Comparison of ENCODE assay signal across 11 mouse cellular contexts in the genomic region with DNA sequence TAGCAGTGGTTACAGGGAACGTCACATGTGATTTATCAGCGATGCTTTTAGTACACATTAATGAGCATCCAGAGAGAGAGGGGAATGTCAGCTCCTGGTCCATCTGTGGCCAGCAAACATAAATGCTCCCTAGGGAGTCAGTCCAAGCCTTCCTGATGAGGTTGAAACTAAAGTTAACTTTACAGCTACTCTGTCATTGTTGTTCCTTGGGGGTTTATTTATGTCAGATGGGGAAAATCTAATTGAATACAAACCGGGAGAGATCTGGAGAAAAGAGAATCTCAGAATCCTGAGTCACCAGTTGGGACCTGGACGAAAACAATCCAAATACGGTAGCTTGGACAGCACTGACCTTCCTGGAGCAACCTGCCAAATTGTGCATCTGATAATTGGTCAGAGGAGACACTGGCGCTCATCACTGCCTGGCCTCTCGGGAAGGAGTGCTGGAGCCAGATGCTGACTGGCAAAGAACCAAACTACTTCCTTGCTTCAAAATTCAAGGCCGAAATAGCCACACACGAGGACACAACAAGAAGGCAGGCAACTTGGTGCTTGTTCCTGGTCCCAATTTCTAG. TPM values are rescaled to one million over a fixed set of nuclear protein-coding genes. Genes with fewer than 3 reads are reported as not detected.
A peak's percentile ranks its signal among the peaks of the same experiment; 100 is the strongest.
DNase-seq lines count a peak whose midpoint lies in the region; ATAC-seq lines count a peak whose summit lies in the region.
"Had no signal": no experiment of that assay in that cellular context is flagged by ENCODE, and none has a peak within 500 bp of the region (broad histone marks: within the 10 kb centered on the region; RNA-seq: fewer than 3 reads in every experiment).

No protein-coding gene starts in this region.

- no peak overlapping the region for H3K27ac ChIP-seq in heart, embryonic 10.5 days
- H3K27ac ChIP-seq in hindbrain, embryonic 10.5 days: no peak overlapping the region
- H3K27ac ChIP-seq in neural tube, embryonic 15.5 days (replicated peaks): no peak overlapping the region
- H3K27ac ChIP-seq: neural tube, embryonic 13.5 days had no signal

- 0 out of 2 replicates have a peak, but pooled peaks cover 8% of the 10 kb centered on the region for H3K4me1 ChIP-seq in heart, embryonic 10.5 days
- no peaks in the 10 kb centered on the region for H3K4me1 ChIP-seq in hindbrain, embryonic 10.5 days (replicated peaks)
- H3K4me1 ChIP-seq in neural tube, embryonic 15.5 days: no peaks in the 10 kb centered on the region

- no peaks in the 10 kb centered on the region for H3K27me3 ChIP-seq in heart, embryonic 10.5 days (ENCODE audit: insufficient read depth, poor library complexity, severe bottlenecking)
- H3K27me3 ChIP-seq in hindbrain, embryonic 10.5 days (ENCODE audit: insufficient read depth, poor library complexity, severe bottlenecking): no peaks in the 10 kb centered on the region
- no peaks in the 10 kb centered on the region for H3K27me3 ChIP-seq in neural tube, embryonic 15.5 days (replicated peaks)
- H3K27me3 ChIP-seq: neural tube, embryonic 13.5 days had no signal

- no peak overlapping the region for H3K9ac ChIP-seq in neural tube, embryonic 15.5 days (replicated peaks)
- H3K9ac ChIP-seq: neural tube, embryonic 13.5 days had no signal

- H3K36me3 ChIP-seq in heart, embryonic 10.5 days: peaks cover 16% of the 10 kb centered on the region
- H3K36me3 ChIP-seq in hindbrain, embryonic 10.5 days: peaks cover 23% of the 10 kb centered on the region
- peaks cover 29% of the 10 kb centered on the region for H3K36me3 ChIP-seq in neural tube, embryonic 15.5 days

- peak; percentile 56 for DNase-seq in heart, adult 8-10 months (ENCODE audit: low spot score)
- no peak for DNase-seq in heart, embryonic 10.5 days (ENCODE audit: low spot score)
- DNase-seq in adrenal gland, postnatal 14 days: peak; percentile 69
- DNase-seq in gastrocnemius, adult 18-20 months (ENCODE audit: low spot score): peak; percentile 54
- DNase-seq in kidney, postnatal 4 days: peak; percentile 26 to 37
- DNase-seq in hindbrain, embryonic 10.5 days (ENCODE audit: low spot score): no peak
- DNase-seq in left cerebral cortex, postnatal 25 days (ENCODE audit: low spot score in 2 of 2): no peak
- DNase-seq: embryo, embryonic 11 days had no signal

- no peak overlapping the region for H3K4me3 ChIP-seq in heart, embryonic 10.5 days
- H3K4me3 ChIP-seq in hindbrain, embryonic 10.5 days: no peak overlapping the region
- no peak overlapping the region for H3K4me3 ChIP-seq in neural tube, embryonic 15.5 days (replicated peaks)
- H3K4me3 ChIP-seq: neural tube, embryonic 13.5 days had no signal

- 80% methylated on average over 9 of the region's 9 CpGs for WGBS in heart, embryonic 10.5 days
- WGBS in hindbrain, embryonic 10.5 days: 89% methylated on average over 9 of the region's 9 CpGs
- WGBS in neural tube, embryonic 15.5 days: 47% methylated on average over 9 of the region's 9 CpGs

- no peak for ATAC-seq in neural tube, embryonic 15.5 days (ENCODE audit: low FRiP score)
- ATAC-seq: forebrain, embryonic 14.5 days had no signal

- intact Hi-C loops in left cerebral cortex, postnatal 25 days (cut with DNase I): no loop called here

- H3K4me2 ChIP-seq in neural tube, embryonic 15.5 days: no peak overlapping the region
- H3K4me2 ChIP-seq: neural tube, embryonic 13.5 days had no signal

- no peaks in the 10 kb centered on the region for H3K9me3 ChIP-seq in heart, embryonic 10.5 days
- H3K9me3 ChIP-seq in hindbrain, embryonic 10.5 days: no peaks in the 10 kb centered on the region
- no peaks in the 10 kb centered on the region for H3K9me3 ChIP-seq in neural tube, embryonic 15.5 days (replicated peaks)
- H3K9me3 ChIP-seq: neural tube, embryonic 13.5 days had no signal

RNA-seq across cellular contexts. Expression of a gene that starts 38.0 kb away (rescaled TPM):
- 10 to 100 TPM; 21.5 to 40.9 (median 26.7) TPM for total RNA-seq in heart, adult 8-10 months (2022)
- polyA plus RNA-seq in heart, embryonic 10.5 days (2016; fragmentation: Nextera tagmentation; extraction: Ambion mirVana): 8.4 and 13.3 TPM in 2 replicates
- total RNA-seq in adrenal gland, postnatal 14 days (2021): 53.4 and 64.1 TPM in 2 replicates
- 10 to 100 TPM; 10.9 to 16.1 TPM for total RNA-seq in gastrocnemius, adult 18-20 months (2021)
- 14.4 and 15.9 TPM in 2 replicates for polyA plus RNA-seq in hindbrain, embryonic 10.5 days (2016; fragmentation: Nextera tagmentation; extraction: Ambion mirVana)
- total RNA-seq in left cerebral cortex, postnatal 25 days (2021): 1 to 10 TPM; 8.9 to 9.8 TPM
- polyA plus RNA-seq in neural tube, embryonic 15.5 days (2015; fragmentation: Nextera tagmentation; extraction: Ambion mirVana): 12.6 and 19.1 TPM in 2 replicates

Comparison
In these comparisons a context has a peak if more than half of its experiments do, and no peak if none do; other contexts are left out.
1. DNase-seq: peak in heart, adult 8-10 months (single experiment), adrenal gland, postnatal 14 days (single experiment), gastrocnemius, adult 18-20 months (single experiment) and kidney, postnatal 4 days (2 of 2); none in heart, embryonic 10.5 days (single experiment), hindbrain, embryonic 10.5 days (single experiment) and left cerebral cortex, postnatal 25 days (0 of 2).